Mouse (Mus musculus) small intestine, adult 2 months (tissue): Measurements from ENCODE around the gene AY358078.

Source experiments
- CTCF ChIP-seq: fragments of 200-500 bp; IDR thresholded peaks from 2 replicates; pipeline ENCODE4 v1.5.1; 2012; ENCODE audit warnings: low read depth, mild to moderate bottlenecking, control low read depth, inconsistent platforms, low read length, moderate library complexity, mixed read lengths; ENCODE audit not compliant: insufficient replicate concordance, insufficient read length; ENCODE audit errors: extremely low read depth
- POLR2A ChIP-seq: fragments of 200-500 bp; IDR thresholded peaks from 2 replicates; pipeline ENCODE4 v1.6.1; 2012; ENCODE audit warnings: low read depth, mild to moderate bottlenecking, control low read depth, inconsistent platforms, low read length, moderate library complexity

DNA sequence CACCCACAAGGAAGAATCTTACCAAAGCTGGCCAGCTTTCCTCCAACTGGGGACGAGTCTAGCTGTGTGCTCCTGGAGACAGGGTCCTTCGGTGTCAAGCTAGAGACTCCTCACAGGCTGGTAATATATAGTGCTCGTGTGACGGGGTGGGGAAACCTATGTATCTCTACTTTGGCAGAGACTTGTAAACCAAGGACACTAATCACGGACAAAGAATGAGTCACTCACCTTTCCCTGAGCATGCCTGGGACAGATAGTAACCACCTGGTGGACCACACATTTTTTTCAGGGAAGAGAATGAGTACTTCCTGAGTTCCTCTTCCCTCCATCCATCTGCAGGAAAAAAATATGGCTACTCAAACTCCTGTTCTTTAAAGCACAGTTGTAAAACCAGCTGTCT, 26.4 kb upstream of the AY358078 start, which contains the start of gene Ang4:
- no peak for TF ChIP-seq CTCF
- no peak for TF ChIP-seq POLR2A
